Mouse (Mus musculus) ES-Bruce4 (cell line): ENCODE measurements around the gene Nipbl.

Experiments
- CTCF ChIP-seq: IDR thresholded peaks from one replicate; pipeline ENCODE4 v1.8.1; 2011; ENCODE audit warnings: low read depth, low read length
- POLR2A ChIP-seq: IDR thresholded peaks from one replicate; pipeline ENCODE4 v1.8.1; 2011; ENCODE audit warnings: low read length; ENCODE audit not compliant: insufficient read depth

- no peak for TF ChIP-seq CTCF
- TF ChIP-seq POLR2A: no peak
These were observed 33.0 kb downstream of the Nipbl start for GRCm38 (mm10) chr15:8411168-8411837.
